Mouse (Mus musculus): ENCODE data around the gene Gm38431.
A peak's percentile ranks its signal among the peaks of the same experiment; 100 is the strongest.
"Not testable (repeated sequence)": the region's sequence is repeated elsewhere in the genome, so short reads cannot be mapped to it uniquely, and the experiment has no call there.

Gm38431 gene

GRCm38 (mm10) chr9:21105760-21106564, 14.2 kb upstream of the Gm38431 start:
- no peak for DNase-seq (ENCODE audit: low read depth)

GRCm38 (mm10) chr9:21104814-21105213, 13.0 kb upstream of the Gm38431 start:
- no peak for DNase-seq (ENCODE audit: low read depth)

- no peak for DNase-seq (ENCODE audit: low read depth)
These were observed 10.3 kb upstream of the Gm38431 start for GRCm38 (mm10) chr9:21102076-21102475.

DNA sequence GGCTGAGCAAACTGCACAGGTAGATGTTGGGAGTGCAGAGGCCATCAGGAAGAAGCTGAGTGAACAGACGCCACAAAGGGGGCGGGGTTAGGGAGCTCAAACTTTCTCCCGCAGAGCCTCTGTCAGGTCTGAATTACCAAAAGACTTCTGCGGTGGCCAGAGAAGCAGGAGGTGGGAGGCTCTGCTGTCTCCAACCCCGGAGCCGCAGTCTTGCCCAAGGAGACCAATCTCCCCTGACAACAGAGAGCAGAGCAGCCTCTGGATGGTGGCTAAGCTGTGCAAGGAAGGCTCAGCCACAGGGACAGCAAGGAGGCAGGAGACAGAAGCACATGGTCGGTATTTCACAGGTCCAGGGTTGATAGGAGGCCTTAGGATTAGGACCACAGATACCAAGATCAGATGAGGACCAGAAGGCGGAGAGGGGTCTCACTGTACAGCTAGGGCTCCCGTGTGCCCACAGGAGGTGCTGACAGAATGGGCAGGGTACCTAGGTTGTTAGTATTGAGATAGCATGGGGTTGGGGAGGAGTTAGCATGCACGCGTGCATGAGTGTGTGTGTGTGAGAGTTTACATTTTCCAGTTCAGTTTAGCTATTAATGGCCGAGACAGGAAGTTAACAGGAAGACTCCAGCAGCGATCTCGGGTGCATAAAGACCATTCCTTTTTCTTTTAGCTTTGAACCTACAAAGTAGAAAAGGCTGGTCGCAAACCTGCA, 8.8 kb upstream of the Gm38431 start:
- peak; percentile 26 for DNase-seq (ENCODE audit: low read depth)

DNA sequence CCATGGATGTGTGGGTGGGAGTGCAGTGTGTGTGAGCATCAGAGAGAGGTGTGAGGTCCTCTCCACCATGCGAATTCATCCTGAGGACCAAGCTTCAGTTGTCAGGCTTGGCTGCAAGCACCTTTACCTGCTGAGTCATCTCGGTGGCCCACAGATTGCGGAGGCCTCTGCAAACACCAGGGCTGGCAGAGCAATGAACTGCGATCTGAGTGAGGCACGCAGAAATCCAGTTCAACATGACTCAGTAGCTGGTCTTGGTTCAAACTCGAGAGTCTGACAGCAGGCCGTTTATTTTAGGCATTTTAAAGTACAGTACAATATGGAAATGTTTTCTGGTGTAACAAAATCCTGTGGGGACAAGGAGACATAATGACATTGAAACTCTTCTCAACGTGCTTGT, 6.0 kb upstream of the Gm38431 start:
- DNase-seq (ENCODE audit: low read depth) = no peak

DNA sequence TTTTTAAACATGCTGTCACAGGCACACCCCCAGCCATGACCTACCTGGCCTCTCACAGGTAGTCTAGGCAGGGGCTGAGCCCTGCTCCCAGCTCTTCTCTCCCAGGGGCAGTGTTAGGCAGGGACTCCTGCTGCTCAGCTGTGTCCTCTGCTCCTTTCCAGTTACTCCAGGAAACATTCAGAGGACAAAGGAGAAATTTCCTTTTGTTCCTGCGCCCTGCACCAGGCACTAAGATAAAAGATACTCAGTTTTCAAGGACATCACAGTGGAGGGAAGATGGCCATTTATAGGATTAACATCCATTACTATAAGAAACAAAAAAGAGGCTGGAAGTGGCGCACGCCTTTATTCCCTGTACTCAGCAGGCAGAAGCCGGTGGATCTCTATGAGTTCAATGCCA, 4.2 kb upstream of the Gm38431 start:
- DNase-seq (ENCODE audit: low read depth) = no peak

DNA sequence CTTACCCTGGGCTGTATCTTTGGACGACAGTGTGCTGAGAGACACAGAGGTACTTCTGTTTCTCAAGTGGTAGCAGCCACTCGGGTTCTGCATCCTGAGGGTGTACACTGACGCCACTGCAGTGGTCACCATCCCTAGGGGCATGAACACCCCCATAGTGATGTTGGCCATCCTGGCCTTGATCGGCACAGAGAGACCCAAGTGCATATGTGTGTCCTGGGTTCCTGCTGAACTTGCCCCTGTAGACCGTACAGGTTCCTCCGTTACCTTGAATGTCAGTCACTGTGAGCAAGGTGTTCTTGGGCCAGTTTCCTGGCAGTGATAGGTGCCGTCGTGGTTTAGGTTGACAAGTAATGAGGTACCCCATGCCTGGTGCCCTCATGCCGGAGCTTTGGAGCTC, 1.6 kb upstream of the Gm38431 start:
- DNase-seq (ENCODE audit: low read depth) = no peak

DNA sequence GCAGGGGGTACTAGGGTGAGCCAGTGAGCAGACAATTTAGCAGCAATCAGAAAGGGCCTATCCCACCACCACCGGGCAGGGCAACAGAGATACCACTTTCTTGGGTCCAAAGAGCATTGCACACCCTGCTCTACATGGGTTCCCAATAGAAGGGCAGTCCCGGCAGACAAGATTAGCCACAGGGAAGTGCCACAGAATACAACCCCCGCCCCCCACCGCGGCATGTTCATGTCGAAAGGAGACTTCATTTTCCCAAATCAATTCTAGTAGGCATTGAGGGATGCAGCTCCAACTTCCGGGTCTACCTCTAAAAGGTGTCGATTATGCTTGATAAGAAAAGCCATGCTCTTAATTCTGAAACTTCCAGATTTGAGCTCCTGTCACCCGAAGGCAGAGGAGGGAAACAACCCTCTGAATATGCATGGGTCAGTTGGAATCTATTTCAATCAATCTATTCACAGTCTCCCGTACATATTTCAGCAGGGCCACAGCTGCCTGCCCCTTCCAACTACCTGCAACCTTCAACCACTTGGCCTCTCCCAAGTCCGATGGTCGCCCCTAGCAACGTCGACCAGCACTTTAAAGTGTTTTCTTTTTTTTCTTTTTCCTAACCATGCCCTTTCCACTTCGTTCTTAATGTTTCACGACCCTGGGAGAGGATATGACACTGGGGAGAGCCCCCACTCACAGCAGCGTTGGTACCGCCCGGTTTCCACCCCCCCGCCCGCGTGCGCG, 658 bp downstream of the Gm38431 start:
- DNase-seq (ENCODE audit: low read depth) = no peak

DNA sequence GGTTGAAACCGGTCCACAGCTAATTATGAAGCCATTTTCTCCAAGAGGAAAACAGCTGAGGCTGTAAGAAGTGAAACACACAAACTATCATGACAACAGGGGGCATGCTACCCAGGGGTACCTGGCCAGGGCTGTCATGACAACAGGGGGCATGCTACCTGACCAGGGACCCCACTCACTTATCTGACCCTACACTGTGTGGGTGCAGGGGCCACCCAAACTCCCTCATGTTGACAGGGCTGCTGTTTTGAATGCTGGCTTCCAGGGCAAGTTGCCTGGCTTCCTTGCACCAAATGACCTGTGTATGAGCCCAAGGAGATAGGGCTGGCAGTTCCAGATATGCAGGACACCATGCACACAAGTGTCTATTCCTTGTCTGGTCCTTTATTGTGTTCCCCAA, 1.3 kb downstream of the Gm38431 start:
- no peak for DNase-seq (ENCODE audit: low read depth)

- DNase-seq (ENCODE audit: low read depth) = no peak
These were observed 8.5 kb downstream of the Gm38431 start for GRCm38 (mm10) chr9:21083324-21083723.

DNA sequence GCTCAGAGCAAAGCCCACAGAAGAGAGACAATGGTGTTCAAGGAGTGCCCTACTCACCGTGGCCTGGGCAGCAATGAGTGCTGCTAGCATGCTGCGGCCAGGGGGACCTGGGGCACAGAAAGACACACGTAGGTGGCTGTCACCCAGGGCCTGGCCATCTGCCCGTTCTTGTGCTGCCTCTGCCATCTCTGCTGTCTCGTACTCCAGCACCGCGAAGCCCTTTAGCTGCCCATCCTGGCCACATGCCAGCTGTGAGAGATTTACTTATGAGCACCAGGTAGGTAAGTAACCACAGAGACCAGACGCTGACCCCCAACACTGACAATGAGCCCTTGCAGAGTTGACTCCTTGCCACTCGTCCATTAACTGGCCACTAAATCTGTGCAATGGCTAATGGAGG, 10.7 kb downstream of the Gm38431 start:
- DNase-seq (ENCODE audit: low read depth) = no peak

DNA sequence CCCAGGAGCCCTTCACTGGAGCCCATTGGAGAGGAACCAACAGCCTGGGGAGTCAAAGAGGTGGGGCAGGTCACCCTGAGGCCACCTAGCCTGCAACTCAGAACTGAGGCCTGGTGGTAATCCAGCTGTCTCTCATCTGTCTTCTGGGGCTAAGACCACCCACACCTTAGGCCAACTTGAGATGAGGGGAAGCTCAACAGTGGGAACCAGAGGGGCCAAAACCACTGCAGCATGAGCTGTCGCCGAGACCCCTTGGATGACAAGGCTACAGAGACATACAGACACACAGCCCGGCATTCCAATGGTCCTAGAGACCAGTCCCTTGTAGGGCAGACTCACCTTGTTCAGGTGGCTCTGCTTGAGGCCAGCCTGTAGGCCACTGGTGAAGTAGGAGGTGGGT, 16.2 kb downstream of the Gm38431 start:
- DNase-seq (ENCODE audit: low read depth) = no peak

DNA sequence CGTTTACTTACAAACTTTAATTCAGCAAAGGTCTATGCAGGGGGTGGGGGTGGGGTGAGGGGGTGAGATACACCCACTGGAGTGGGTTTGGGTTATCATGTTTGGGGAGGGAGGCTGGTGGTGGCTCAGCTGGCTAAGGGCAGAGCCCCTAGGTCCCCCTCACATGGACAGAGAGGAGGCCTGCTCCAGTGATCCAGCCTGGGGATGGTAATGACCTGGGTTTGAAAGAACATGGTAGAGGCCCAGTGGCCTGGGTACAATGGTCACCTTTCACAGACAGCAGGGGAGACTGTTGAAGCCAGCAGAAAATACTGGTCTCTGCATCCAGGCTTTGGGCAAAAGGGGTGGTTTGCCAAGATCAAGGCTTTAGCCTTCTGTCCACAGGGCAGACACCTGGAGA, 17.6 kb downstream of the Gm38431 start:
- no peak for DNase-seq (ENCODE audit: low read depth)

GRCm38 (mm10) chr9:21073044-21073840, 18.6 kb downstream of the Gm38431 start, which contains the start of the genes Gm49373 and Fdx1l:
Gm49373 (minus strand) TSS chr9:21073096.
Fdx1l (minus strand) TSS chr9:21073614.
- peak; percentile 92 for DNase-seq (ENCODE audit: low read depth)

DNA sequence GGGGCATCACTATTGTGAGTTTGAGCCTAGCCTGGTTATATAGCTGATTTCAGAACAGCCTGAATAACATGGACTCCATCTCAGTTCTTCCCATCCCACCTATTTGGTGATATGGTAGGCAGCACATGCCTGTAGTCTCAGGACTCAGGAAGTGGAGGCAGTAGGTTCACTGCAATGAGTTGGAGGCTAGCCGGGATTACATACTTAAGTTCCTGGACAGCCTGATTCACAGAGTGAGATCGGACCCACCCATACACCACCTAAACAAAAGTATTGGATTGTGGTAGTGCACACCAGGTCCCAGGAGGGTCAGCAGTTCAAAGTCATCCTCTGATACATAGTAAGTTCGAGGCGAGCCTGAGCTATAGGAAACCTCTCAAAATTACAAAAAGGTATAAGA, 19.2 kb downstream of the Gm38431 start:
- peak; percentile 37 for DNase-seq (ENCODE audit: low read depth)

- no peak for DNase-seq (ENCODE audit: low read depth)
These were observed 24.7 kb downstream of the Gm38431 start, which contains the start of gene Zglp1 for GRCm38 (mm10) chr9:21067006-21067684. Zglp1 (minus strand) TSS chr9:21067093.

GRCm38 (mm10) chr9:21062928-21063327, 28.9 kb downstream of the Gm38431 start:
- no peak for DNase-seq (ENCODE audit: low read depth)

DNA sequence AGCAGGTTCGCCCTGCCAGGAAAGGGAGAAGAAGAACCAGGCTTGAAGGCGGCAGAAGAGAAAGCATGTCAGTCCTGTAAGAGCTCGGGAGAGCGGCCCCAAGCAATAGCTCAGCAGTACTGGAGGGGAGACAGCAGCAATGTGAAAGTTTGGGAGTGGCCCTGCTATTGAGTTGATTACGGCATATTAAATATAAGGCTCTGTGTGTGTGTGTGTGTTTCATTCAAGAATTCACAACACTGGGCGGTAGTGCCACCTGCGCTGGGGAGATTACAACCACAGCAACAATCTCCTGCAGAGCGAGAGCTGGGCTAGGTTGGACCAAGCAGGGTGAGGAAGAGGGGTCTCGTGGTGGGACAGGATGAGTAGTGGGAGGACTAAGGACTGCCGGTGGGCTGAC, 40.2 kb downstream of the Gm38431 start:
- DNase-seq (ENCODE audit: low read depth) = no peak

DNA sequence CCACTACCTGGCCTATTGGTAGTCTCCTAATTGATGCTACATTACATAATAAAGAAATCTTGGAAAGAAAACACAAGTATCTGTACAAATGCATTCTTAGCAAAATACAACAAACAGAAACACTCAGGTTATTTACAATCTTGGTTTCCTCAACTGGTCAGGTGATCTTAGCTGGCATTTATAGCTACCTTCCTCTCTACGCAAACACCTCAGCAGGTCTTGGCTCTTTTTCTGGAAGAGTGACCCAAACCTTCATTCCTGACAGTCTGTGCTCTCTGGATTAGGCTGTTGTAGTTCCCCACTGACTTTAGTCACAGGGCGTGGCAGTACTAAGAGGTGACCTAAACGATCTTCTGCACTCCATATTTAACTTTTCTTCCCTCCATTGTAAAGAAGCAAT, 46.6 kb downstream of the Gm38431 start:
- no peak for DNase-seq (ENCODE audit: low read depth)

- DNase-seq (ENCODE audit: low read depth) = not testable (repeated sequence)
These were observed 47.0 kb downstream of the Gm38431 start for GRCm38 (mm10) chr9:21044785-21045184.

- DNase-seq (ENCODE audit: low read depth) = no peak
These were observed 48.2 kb downstream of the Gm38431 start for GRCm38 (mm10) chr9:21043563-21043962.

All from induced T-regulatory cell, adult 2 months (primary cell).